Mouse (Mus musculus): Measurements from ENCODE around the gene Hmg20b. TPM values are rescaled to one million over a fixed set of nuclear protein-coding genes. Genes with fewer than 3 reads are reported as not detected.
A peak's percentile ranks its signal among the peaks of the same experiment; 100 is the strongest.

Gene Hmg20b
- total and polyA plus RNA-seq, 3 experiments = 54.9 to 58.1 (median 55.6) TPM

- H3K4me3 ChIP-seq = peak within 1 kb of the TSS; percentile 99
- intact Hi-C loops (cut with DNase I) = loop anchor here (2.0 kb wide), 1 partner anchor 27 kb away; the partner anchor contains the start of gene Hmg20b
- peak within 1 kb of the TSS; percentile 82 for H3K9ac ChIP-seq (ENCODE audit: low read depth, low read length)
- peak within 1 kb of the TSS; percentile 93 for H3K27ac ChIP-seq
- no peaks in the 10 kb centered on the region for H3K36me3 ChIP-seq (ENCODE audit: control insufficient read depth, insufficient read depth, low read length)
- WGBS = under 1% methylated on average over 56 of the region's 59 CpGs
- H3K4me1 ChIP-seq (ENCODE audit: control insufficient read depth, insufficient read depth, low read length) = peaks cover 4% of the 10 kb centered on the region; the same call in 1 of the 2 replicates
- no peaks in the 10 kb centered on the region for H3K27me3 ChIP-seq (ENCODE audit: control insufficient read depth, insufficient read depth, low read length)
- H3K79me2 ChIP-seq (replicated peaks; ENCODE audit: control insufficient read depth, insufficient read depth, low read length) = peaks cover 2% of the 10 kb centered on the region
- no peak for DNase-seq
- no peak for TF ChIP-seq CTCF (IDR thresholded peaks at IDR 0.05)
- no peak; the same call in 1 of the 2 replicates for TF ChIP-seq POLR2A (IDR thresholded peaks at IDR 0.05; ENCODE audit: insufficient read depth, low read depth, low read length)
- no peak for TF ChIP-seq EP300 (IDR thresholded peaks at IDR 0.05; ENCODE audit: insufficient read depth, low read depth, low read length)
These were observed 27.7 kb upstream of the Hmg20b start, which contains the start of gene Fzr1 for GRCm38 (mm10) chr10:81377793-81378552. Gene Fzr1, minus strand, starts transcription at chr10:81378516.

- Histone ChIP-seq H3K27ac (peak overlapping the region; percentile 93; the same call in 1 of the 2 replicates), H3K9ac (ENCODE audit: low read depth, low read length) (peak overlapping the region; percentile 82), H3K79me2 (replicated peaks; ENCODE audit: control insufficient read depth, insufficient read depth, low read length) (peaks cover 2% of the 10 kb centered on the region), H3K4me3 (peak overlapping the region; percentile 99), H3K4me1 (ENCODE audit: control insufficient read depth, insufficient read depth, low read length) (peaks cover 4% of the 10 kb centered on the region; the same call in 1 of the 2 replicates), H3K27me3 (ENCODE audit: control insufficient read depth, insufficient read depth, low read length) (no peaks in the 10 kb centered on the region), H3K36me3 (ENCODE audit: control insufficient read depth, insufficient read depth, low read length) (no peaks in the 10 kb centered on the region)
- 50% methylated on average over 2 of the region's 2 CpGs for WGBS
- DNase-seq = no peak
- TF ChIP-seq CTCF (IDR thresholded peaks at IDR 0.05) (no peak), EP300 (IDR thresholded peaks at IDR 0.05; ENCODE audit: insufficient read depth, low read depth, low read length) (no peak), POLR2A (IDR thresholded peaks at IDR 0.05; ENCODE audit: insufficient read depth, low read depth, low read length) (no peak)
- intact Hi-C loops (cut with DNase I) = loop anchor here (2.0 kb wide), 1 partner anchor 27 kb away; the partner anchor contains the start of gene Hmg20b
These were observed 27.0 kb upstream of the Hmg20b start for GRCm38 (mm10) chr10:81377362-81377664.

GRCm38 (mm10) chr10:81376561-81377361 is 26.5 kb upstream of the Hmg20b start:
- WGBS = 41% methylated on average over 6 of the region's 6 CpGs
- Histone ChIP-seq H3K9ac (ENCODE audit: low read depth, low read length) (no peak overlapping the region; the same call in 1 of the 2 replicates), H3K27me3 (ENCODE audit: control insufficient read depth, insufficient read depth, low read length) (no peaks in the 10 kb centered on the region), H3K36me3 (ENCODE audit: control insufficient read depth, insufficient read depth, low read length) (no peaks in the 10 kb centered on the region), H3K79me2 (replicated peaks; ENCODE audit: control insufficient read depth, insufficient read depth, low read length) (peaks cover 2% of the 10 kb centered on the region), H3K4me1 (ENCODE audit: control insufficient read depth, insufficient read depth, low read length) (peaks cover 4% of the 10 kb centered on the region; the same call in 1 of the 2 replicates), H3K4me3 (no peak overlapping the region), H3K27ac (no peak overlapping the region)
- intact Hi-C loops (cut with DNase I) = loop anchor here (2.0 kb wide), 1 partner anchor 26 kb away; the partner anchor contains the start of gene Hmg20b
- no peak for DNase-seq
- TF ChIP-seq CTCF (IDR thresholded peaks at IDR 0.05) = no peak
- no peak for TF ChIP-seq POLR2A (IDR thresholded peaks at IDR 0.05; ENCODE audit: insufficient read depth, low read depth, low read length)
- TF ChIP-seq EP300 (IDR thresholded peaks at IDR 0.05; ENCODE audit: insufficient read depth, low read depth, low read length) = no peak

GRCm38 (mm10) chr10:81375322-81375721 is 25.0 kb upstream of the Hmg20b start:
- Histone ChIP-seq H3K79me2 (replicated peaks; ENCODE audit: control insufficient read depth, insufficient read depth, low read length) (peaks cover 2% of the 10 kb centered on the region), H3K27me3 (ENCODE audit: control insufficient read depth, insufficient read depth, low read length) (no peaks in the 10 kb centered on the region), H3K9ac (ENCODE audit: low read depth, low read length) (no peak overlapping the region), H3K4me3 (no peak overlapping the region), H3K27ac (no peak overlapping the region), H3K36me3 (ENCODE audit: control insufficient read depth, insufficient read depth, low read length) (no peaks in the 10 kb centered on the region), H3K4me1 (ENCODE audit: control insufficient read depth, insufficient read depth, low read length) (peaks cover 4% of the 10 kb centered on the region; the same call in 1 of the 2 replicates)
- DNase-seq = no peak
- intact Hi-C loops (cut with DNase I) = no loop called here
- TF ChIP-seq EP300 (IDR thresholded peaks at IDR 0.05; ENCODE audit: insufficient read depth, low read depth, low read length) = no peak
- no peak for TF ChIP-seq CTCF (IDR thresholded peaks at IDR 0.05)
- no peak for TF ChIP-seq POLR2A (IDR thresholded peaks at IDR 0.05; ENCODE audit: insufficient read depth, low read depth, low read length)
- 94% methylated on average over 10 of the region's 10 CpGs for WGBS

- Histone ChIP-seq H3K79me2 (replicated peaks; ENCODE audit: control insufficient read depth, insufficient read depth, low read length) (no peaks in the 10 kb centered on the region), H3K36me3 (ENCODE audit: control insufficient read depth, insufficient read depth, low read length) (no peaks in the 10 kb centered on the region), H3K4me3 (no peak overlapping the region), H3K27ac (no peak overlapping the region), H3K4me1 (ENCODE audit: control insufficient read depth, insufficient read depth, low read length) (peaks cover 7% of the 10 kb centered on the region), H3K27me3 (ENCODE audit: control insufficient read depth, insufficient read depth, low read length) (no peaks in the 10 kb centered on the region), H3K9ac (ENCODE audit: low read depth, low read length) (no peak overlapping the region)
- WGBS = 93% methylated on average over 6 of the region's 6 CpGs
- intact Hi-C loops (cut with DNase I) = no loop called here
- TF ChIP-seq EP300 (IDR thresholded peaks at IDR 0.05; ENCODE audit: insufficient read depth, low read depth, low read length) (no peak), CTCF (IDR thresholded peaks at IDR 0.05) (no peak), POLR2A (IDR thresholded peaks at IDR 0.05; ENCODE audit: insufficient read depth, low read depth, low read length) (no peak)
- DNase-seq = no peak
These were observed 16.9 kb upstream of the Hmg20b start for GRCm38 (mm10) chr10:81367207-81367495.

Measured in heart, adult 2 months (tissue).